Mouse (Mus musculus) right cerebral cortex, postnatal 36 days (tissue): ENCODE data around the gene Cdh15.
A peak's percentile ranks its signal among the peaks of the same experiment; 100 is the strongest.

Source experiments
- DNase-seq, 2 experiments: peaks; one replicate each; pipeline ENCODE4 v3.0.0; 2022; ENCODE audit warnings: low spot score in 2 of 2, mixed read lengths in 1 of 2

Cdh15 gene

GRCm38 (mm10) chr8:122893451-122893850, 45.7 kb downstream of the Cdh15 start:
- no peak for DNase-seq

- no peak for DNase-seq
These were observed 48.6 kb downstream of the Cdh15 start for GRCm38 (mm10) chr8:122896317-122896716.

- DNase-seq, result no peak
These were observed 49.4 kb downstream of the Cdh15 start for GRCm38 (mm10) chr8:122897200-122897599.

- DNase-seq, result no peak
These were observed 50.3 kb downstream of the Cdh15 start for GRCm38 (mm10) chr8:122898018-122898417.

- no peak for DNase-seq
These were observed 50.7 kb downstream of the Cdh15 start for GRCm38 (mm10) chr8:122898473-122898872.

- DNase-seq, result no peak
These were observed 51.3 kb downstream of the Cdh15 start for GRCm38 (mm10) chr8:122899085-122899484.

GRCm38 (mm10) chr8:122901476-122901875, 53.7 kb downstream of the Cdh15 start:
- no peak for DNase-seq

- no peak for DNase-seq
These were observed 54.2 kb downstream of the Cdh15 start for GRCm38 (mm10) chr8:122901892-122902515.

GRCm38 (mm10) chr8:122902581-122902980, 54.8 kb downstream of the Cdh15 start:
- DNase-seq, result no peak

- DNase-seq, result no peak
These were observed 55.2 kb downstream of the Cdh15 start for GRCm38 (mm10) chr8:122903002-122903401.

- no peak for DNase-seq
These were observed 56.7 kb downstream of the Cdh15 start for GRCm38 (mm10) chr8:122904496-122904895.

GRCm38 (mm10) chr8:122905346-122905745, 57.6 kb downstream of the Cdh15 start:
- DNase-seq, result no peak

GRCm38 (mm10) chr8:122906463-122907021, 58.8 kb downstream of the Cdh15 start:
- DNase-seq, result peak; percentile 82 to 87

- DNase-seq, result no peak
These were observed 64.4 kb downstream of the Cdh15 start for GRCm38 (mm10) chr8:122912150-122912549.

- no peak for DNase-seq
These were observed 65.1 kb downstream of the Cdh15 start for GRCm38 (mm10) chr8:122912871-122913270.

GRCm38 (mm10) chr8:122916766-122917165, 69.0 kb downstream of the Cdh15 start:
- DNase-seq, result no peak
